Mouse (Mus musculus) urinary bladder, postnatal 10 days (tissue): Measurements from ENCODE around the gene Zfp709.
"Not testable (repeated sequence)": the region's sequence is repeated elsewhere in the genome, so short reads cannot be mapped to it uniquely, and the experiment has no call there.

ENCODE experiments used
- DNase-seq: peaks from one replicate; pipeline ENCODE4 v3.0.0; 2022; ENCODE audit warnings: low spot score

Zfp709 gene

DNA sequence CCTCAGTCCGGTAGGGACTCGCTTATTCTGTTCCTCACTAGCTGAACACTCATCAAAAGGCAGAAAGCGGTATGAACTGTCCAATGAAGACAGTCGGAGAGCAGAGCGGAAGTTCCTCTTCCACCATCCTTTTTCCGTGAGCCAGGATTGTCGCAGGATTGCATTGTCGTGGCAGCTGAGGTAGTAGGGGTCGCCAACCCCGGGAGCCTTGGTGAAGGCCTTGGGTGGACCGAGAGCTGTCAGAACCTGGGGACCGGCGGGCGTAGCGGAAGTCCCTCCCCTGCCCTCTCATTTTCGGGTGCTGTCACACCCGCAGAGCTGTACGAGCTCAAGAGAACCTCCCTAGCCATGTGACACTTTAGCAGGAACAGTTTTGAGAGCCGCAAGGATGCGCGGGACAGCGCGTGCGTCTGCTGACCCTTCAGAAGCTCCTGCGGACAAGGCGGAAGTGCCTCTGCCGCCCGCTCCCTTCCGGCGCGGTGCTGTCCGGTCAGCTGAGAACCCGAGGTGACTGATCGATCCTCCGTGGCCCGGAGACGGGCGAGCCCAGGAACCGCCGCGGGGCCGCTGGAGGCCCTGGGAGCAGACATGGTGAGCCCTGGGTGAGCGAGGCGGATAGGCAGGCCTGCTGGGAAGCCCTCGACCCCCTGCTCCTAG is at the start of gene Zfp709:
Gene Zfp709, plus strand, starts transcription at position 402 of the 657 bp plus-strand sequence.
- no peak for DNase-seq

DNA sequence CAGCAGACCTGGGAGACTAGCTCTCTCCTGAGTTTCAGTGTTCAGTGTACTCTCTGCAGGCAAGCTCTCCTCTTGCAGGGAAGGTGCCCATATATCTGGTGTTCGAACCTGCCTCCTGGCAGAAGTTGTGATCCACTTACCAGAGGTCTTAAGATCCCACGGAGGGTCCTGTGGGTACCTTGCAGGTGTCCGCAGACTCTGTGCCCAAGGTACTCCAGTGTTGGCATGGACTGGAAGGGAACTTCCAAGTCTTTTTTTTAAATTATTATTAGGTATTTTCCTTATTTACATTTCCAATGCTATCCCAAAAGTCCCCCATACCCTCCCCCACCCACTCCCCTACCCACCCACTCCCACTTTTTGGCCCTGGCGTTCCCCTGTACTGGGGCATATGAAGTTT is 43.6 kb upstream of the Zfp709 start:
- not testable (repeated sequence) for DNase-seq

DNA sequence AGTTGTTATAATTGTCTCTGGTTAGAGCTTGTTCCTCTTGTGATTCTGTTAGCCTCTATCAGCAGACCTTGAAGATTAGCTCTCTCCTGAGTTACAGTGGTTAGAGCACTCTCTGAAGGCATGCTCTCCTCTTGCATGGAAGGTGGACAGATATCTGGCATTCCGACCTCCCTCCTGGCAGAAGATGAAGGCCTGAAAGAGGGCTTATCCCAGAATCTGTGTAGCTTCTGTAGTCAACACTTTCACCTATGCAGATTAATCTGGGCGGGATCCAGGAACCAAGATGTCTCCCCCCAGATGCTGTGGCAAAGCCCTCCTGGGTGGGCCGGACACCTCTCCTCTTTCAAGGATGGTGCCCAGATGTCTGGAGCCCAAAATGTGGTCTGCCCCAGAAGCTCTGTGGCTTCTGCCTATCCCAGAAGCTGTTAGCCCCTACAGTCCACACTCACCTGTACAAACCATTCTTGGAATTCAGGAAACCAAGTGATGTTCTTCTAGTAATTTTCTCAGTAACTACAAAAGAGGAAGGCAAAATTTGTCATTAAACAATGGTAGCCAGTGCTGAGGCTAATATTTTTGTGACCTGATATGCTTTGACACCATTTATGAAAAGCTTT is 40.5 kb upstream of the Zfp709 start:
- not testable (repeated sequence) for DNase-seq

DNA sequence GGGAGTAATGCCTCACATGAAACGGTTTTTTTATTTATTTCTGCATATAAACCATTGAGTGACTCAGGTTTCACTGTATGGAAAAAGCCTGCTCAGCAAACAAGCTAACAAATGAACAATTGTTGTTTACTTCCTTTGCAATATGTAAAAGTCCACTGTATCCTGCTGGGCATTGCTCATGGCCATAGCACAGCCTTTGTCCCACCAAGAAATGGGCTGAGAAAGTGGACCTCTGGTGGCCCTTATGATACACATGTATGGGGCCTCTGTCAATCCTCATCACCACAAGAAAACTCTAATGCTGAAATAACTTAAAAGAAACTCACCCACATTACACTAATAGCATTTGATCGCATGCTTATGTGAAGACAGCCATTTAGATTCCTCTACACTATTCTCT is 39.3 kb upstream of the Zfp709 start:
- DNase-seq: not testable (repeated sequence)

DNA sequence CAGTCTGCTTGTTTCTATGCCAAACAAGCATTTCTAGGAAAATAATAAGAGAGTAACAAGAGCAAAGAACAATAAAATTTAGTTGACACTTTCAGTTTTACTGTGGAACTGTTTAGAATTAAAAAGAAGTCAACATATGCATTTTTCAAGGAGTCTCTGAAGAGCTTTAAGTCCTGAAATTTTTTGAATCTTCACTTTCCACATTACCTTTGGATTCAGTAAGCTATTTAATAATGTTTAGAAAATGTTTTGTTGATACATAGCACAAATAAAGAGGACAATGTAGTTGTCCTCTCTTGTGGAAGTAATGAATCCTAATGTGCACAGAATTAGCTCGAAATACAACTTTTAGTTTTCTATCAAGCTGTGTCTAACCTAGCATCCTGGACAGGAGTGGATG is 37.4 kb upstream of the Zfp709 start:
- DNase-seq: not testable (repeated sequence)

DNA sequence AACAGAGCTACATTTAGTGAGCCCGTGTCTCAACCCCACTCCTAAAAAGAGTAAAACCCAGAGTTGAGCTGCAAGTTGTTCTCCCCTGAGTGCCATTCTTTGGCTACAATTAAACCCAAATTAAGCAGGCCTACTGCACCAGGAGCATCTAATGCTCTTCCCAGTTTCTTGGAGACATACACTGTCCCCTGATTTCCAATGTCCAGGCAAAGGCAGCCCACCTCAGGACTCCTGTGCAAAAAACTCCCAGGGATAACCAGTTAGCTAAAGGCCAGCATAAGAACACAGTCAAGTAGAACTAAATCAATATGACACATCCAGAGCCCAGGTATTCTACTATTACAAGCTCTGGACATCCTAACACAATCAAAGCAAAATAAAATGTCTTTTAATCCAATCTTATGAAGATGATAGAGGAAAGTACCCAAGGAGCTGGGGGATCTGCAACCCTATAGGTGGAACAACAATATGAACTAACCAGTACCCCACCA is 35.8 kb upstream of the Zfp709 start:
- DNase-seq: not testable (repeated sequence)

DNA sequence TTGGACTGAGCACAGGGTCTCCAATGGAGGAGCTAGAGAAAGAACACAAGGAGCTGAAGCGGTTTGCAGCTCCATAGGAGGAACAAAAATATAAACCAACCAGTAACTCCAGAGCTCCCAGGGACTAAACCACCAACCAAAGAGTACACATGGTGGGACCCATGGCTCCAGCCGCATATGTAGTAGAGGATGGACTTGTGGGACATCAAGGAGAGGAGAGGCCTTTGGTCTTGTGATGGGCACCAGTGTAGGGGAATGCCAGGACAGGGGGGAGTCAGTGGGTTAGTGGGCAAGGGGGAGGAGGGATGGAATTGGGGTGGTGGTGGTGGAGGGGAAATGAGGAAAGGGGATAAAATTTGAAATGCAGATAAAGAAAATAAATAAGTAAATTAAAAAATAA is 35.1 kb upstream of the Zfp709 start:
- not testable (repeated sequence) for DNase-seq

DNA sequence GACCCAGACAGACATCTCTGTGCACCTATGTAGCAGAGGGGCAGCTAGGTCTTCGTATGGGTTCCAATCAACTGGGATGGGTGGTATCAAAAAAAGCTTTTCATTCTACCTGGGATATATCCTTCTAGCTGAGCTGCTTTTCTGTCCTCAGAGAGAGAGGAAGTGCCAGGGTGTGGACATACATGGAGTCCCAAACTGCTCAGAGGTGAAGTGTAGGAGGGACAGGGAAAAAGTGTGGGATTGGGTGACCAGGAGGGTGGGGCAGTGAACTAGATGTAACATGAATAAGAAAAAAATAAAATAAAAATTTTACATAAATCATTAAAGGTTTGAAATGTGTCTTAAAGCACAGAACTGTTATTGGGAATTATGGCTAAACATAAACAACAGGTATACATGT is 30.8 kb upstream of the Zfp709 start:
- DNase-seq: not testable (repeated sequence)

DNA sequence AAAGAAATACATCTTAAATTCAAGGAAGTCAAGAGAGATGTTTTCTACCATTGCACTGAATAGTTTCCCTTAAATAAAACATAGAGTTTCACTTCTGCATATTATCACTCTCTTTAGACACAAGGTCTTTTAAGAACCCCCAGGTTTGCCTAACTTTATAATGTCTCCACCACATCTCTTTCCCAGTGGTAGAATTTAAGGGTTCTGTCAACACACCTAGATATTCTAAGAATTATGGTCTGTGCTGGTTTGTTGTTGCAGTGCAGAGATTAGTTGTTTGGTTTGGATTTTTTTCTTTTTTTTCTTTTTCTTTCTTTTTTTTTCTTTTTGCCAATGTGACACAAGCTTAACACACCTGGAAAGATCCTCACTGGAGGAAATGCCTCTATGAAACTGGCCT is 28.5 kb upstream of the Zfp709 start:
- DNase-seq: not testable (repeated sequence)

DNA sequence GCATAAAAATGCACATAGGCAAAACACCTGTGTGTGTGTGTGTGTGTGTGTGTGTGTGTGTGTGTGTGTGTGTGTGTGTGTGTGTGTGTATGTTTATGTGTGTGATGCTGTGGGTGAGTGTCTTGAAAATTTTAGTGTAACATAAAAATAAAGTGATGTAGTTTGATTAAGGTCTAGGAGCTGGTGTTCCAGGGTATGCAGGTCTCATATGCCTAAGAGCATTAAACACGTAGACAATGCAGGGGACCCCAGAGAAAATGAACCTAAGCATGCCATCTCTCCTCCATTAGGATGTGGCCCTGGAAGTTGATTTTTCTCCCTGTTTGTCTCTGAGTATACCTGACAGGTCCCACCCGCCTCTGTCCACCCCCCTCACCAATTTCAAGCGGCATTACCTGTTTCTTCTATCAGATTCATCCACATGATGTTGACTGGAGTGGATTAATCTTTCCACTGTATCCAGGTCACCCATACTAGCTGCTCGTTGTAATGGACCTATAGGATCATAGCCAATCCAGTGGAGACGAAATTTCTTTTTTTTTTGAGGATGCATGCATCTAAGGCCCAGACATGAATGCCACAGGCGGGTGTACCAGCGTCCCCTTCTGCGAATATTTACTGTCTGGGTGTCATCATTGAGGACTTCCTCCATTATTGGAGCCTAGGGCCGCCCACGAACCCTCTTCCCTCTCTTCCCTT is 25.0 kb upstream of the Zfp709 start:
- DNase-seq: not testable (repeated sequence)

DNA sequence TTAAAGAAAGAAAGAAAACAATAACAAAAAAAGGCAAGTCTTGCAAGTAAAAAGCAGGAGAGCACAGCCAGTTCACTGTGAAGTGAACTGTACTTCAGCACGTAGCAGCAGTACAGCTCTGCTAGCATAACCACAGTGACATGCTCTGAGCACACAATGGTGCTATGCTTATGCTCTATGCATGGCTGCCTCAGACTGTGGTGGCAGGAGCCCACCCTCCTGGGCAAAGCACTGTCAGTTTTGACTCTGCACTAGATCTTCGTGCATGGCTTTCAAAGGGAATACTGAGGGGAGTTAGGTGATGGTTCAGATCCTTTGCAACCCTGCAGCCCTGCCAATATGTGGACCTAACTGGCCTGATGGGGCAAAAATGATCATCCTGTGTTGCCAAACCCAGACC is 24.5 kb upstream of the Zfp709 start:
- DNase-seq: not testable (repeated sequence)

DNA sequence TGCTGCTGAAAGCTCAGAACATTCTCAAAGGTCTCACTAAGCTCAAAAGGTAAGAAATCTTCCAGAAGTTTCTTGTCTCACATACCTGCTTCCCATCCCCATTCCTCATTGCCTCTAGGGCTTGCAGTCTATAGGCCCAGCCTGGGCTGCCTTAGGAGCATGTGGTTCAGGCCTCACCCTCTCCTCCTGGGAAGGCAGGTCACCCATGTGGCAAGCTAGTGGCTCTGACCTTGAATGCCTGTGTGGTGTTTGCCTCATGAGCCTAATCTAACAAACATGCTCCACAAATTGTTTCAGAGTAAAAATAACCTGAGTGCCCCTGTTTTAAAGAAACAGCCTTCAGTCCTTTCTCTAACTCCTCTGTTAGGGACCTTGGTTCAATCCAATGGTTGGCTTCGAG is 20.3 kb upstream of the Zfp709 start:
- not testable (repeated sequence) for DNase-seq

DNA sequence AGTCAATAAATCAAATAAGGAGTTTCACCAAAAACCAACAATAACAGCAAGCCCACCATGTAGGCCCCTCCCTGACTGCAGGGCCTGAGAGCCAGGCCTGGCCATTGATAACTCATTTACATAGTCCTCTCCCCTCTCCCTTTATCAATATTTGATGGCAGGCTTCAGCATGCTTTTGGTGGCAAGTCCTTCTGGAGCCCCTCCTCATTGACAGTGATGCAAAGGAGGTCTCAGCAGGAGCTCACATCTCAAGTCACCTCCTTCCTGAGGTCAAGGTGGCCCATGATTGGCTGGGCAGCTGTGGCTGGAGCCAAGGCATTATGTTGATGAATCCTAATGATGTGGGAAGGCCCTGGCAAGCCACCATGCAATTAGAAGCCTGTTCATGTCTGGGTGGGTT is 19.8 kb upstream of the Zfp709 start:
- DNase-seq: not testable (repeated sequence)

DNA sequence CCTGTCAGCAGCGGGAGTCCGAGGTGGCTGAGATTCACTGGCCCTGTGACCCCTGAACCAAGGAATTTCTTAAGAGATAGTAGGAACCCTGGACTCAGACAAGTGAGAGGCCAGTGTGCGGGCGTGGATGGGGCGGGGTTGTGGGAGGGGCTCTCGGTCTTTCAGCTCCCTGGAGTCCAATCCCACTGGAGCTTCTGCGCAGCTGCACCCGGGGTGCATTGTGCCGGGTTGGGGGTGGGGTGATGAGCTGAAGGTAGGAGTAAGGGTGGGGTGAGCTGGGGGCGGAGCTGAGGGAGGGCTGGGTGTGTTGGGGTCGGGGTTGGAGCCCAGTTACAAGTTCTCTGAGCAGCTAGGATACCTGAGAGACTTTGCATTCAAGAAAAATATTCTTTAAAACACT is 18.8 kb downstream of the Zfp709 start:
- DNase-seq: not testable (repeated sequence)

DNA sequence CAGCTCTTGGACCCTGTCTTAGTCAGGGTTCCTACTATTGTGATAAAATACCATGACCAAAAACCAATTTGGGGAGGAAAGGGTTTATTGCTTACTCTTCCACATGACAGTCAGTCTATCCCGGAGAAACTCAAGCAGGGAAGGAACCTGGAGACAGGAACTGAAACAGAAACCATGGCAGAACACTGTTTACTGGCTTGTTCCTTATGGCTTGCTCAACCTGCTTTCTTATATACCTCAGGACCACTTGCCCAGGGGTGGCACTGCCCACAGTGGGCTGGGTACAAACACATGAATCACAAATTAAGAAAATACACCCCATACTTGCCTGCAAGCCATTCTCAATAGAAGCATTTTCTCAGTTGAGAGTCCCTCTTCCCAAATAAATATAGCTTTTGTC is 21.3 kb downstream of the Zfp709 start:
- not testable (repeated sequence) for DNase-seq

DNA sequence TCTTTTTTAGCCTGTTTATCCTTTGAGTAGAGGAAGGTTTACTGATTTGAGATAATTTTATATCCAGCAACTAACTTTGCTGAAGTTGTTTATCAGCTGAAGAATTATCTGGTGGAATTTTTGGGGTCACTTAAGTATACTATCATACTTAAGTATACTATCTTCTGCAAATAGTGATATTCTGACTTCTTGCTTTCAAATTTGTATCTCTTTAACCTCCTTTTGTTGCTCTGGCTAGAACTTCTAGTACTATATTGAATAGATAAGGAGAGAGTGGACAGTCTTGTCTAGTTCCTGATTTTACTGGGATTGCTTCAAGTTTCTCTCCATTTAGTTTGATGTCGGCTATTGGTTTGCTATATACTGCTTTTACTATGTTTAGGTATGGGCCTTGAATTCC is 25.0 kb downstream of the Zfp709 start:
- DNase-seq: no peak

DNA sequence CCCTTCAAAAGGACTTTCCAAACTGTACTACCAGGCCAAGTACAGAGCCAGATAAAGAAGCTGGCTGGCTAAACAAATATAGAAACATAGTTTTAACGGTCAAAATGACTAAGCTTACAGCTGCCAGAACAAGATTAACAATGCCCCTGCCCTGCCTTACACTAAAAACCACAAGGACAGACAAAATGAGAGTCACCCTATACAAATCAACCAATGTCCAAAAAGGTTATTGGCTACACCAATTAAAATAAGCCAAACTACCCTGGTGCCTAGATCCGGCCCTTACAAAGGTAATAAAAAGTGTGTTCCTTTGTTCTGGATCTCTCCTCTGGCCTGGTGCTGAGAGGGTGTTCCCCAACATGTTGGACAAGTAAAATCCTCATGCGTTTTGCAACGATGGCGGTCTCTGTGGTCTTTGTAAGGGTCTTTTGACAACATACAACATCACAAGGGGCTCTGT is 26.0 kb downstream of the Zfp709 start:
- DNase-seq: no peak

DNA sequence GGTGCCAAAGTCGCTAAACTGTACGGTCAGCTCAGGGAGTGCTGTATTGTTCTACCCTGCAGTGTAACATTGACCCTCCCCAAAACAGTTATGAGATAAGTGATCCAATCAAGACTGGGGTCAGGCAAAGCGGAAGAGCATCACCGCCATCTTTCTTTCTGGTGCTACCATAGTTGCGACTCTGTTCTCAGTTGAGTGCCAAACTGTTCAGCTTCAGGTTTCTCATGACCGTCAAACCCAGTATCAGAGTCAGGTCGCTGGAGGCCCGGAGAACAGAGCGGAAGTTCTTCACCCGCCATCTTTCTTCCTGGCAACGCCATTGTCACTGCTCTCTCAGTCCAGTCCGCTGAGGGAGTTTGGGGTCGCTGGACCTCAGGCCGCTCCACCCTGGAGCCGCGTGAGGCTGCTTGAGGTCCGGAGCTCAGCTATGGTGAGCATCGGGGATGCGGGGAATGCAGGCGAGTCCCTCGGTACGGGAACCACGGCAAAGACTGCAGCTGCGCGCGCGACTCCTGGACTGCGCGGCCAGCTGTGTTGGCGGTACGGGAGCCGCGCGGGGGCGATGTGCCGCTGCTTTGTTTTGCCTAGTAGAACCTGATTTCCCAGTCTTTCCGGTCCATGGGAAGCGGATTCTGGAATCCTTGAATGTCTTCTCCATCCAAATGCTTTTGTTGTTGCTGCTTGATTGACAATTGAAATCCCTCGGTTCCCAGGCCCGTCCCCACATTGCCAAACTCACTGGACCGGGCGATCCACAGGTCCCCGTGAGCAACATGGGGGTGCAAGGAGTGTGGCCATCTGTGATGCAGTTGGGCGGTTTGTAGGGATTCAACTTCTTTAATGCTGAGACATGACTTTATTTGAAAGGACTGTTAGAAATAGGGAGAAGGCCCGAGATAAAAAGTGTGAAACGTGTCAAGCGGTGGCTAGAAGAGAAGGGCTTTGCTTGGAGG is 26.8 kb downstream of the Zfp709 start, which contains the start of the genes Zfp882 and Zfp617:
Gene Zfp882, plus strand, starts transcription at position 300 of the 953 bp plus-strand sequence.
Gene Zfp617, plus strand, starts transcription at position 327 of the 953 bp plus-strand sequence.
- peak; percentile 32 for DNase-seq

DNA sequence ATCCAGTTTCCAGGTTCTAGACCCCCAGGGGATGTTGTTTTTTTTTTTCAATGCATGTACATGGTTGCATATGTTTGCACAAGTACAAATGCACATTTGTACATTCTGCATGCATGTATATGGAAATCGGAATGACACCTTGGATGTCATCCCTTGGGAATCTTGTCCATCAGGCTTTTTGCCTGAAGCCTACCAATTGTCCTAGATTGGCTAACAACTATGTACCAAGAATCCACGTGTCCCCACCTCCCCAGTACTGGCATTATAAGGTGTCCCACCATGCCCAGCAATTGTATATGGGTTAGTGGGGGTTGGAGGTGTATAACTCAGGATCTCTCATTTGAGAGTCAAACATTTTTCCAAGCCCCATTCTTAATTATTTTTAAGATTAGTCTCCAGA is 30.5 kb downstream of the Zfp709 start:
- DNase-seq: no peak

DNA sequence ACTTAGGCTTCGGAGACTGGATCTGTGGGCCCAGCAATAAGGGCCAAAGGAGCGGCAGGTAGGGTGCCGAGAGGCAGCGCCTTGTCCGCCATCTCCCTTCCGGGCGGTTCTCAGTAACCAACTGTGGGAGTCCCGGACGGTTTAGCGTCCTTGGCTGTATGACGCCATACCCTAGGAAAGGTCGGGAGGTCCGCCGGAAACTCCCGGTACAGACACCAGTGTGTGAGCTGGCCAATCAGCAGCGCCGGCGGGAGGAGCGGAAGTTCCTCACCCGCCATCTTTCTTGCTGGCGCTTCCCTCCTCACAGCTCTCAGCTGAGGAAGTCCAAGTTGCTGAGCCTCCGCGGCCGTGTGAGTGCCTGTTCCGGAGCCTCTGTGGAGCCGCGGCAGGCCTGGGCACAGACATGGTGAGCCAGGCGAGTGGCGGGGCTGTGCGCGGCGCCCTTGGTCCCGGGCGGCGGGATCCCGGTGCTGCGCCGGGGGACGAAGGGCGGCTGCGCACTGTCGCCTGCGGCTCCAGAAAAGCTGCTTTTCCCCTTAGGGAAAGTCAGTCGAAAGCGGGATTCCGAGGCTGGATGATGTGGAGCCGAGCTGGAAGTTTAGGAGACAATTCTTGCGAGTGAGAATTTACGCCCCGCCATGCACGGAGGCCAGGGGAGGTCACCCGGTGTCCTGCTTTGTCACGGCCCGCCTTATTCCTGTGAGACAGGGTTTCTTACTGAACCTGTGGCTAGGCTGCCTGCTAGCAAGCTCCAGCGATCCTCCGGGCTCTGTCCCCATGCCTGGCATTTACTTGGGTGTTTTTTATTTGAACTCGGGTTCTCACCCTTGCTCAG is 41.0 kb downstream of the Zfp709 start:
- DNase-seq: peak; percentile 81

DNA sequence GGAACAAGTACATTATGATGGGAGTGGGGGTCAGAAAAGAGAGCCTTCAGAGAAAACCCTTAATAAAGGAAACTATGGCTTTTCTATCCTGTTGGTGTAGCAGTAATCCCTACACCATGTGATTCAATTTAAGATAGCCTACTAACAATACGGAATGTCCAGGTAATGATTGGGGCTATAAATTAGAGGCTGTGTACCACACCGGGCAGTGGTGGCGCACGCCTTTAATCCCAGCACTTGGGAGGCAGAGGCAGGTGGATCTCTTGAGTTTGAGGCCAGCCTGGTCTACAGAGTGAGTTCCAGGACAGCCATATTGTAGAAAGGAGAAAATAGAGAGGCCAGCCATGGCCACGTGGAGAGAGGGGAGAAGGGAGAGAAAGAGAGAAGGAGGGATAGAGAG is 44.0 kb downstream of the Zfp709 start:
- no peak for DNase-seq
